Mouse (Mus musculus) lung, adult 2 months (tissue): ENCODE measurements at regions not wholly inside any gene's neighbourhood (a gene's known extent, or its start where the extent isn't known, plus 50 kb on each side); places are given as distances from the start of the nearest gene placed in this dataset.

Experiments used
- DNase-seq: peaks from one replicate; pipeline ENCODE4 v3.0.0; 2022
- H3K4me1 ChIP-seq: fragments of 200-500 bp; 2 replicates; pipeline ENCODE4 v1.6.1; 2011; ENCODE audit warnings: low read length; ENCODE audit not compliant: control insufficient read depth, insufficient read depth
- H3K4me3 ChIP-seq: fragments of 200-500 bp; replicated peaks from 2 replicates; pipeline ENCODE3; 2011; ENCODE audit warnings: low read depth, mild to moderate bottlenecking, control low read depth, low read length; ENCODE audit errors: extremely low read depth
- CTCF ChIP-seq: fragments of 200-500 bp; IDR thresholded peaks from 2 replicates; pipeline ENCODE4 v1.5.1; 2011; ENCODE audit warnings: mild to moderate bottlenecking, low read length, control low read depth; ENCODE audit not compliant: insufficient read depth
- POLR2A ChIP-seq: fragments of 200-500 bp; IDR thresholded peaks from 2 replicates; pipeline ENCODE4 v1.6.1; 2011; ENCODE audit warnings: low read depth, mild to moderate bottlenecking, control low read depth, low read length, borderline replicate concordance; ENCODE audit errors: extremely low read depth
- WGBS: fragments of 180-500 bp; shearing (Covaris S2); methylation state at CpG from one replicate; pipeline ENCODE4 v1.1.7; 2018; 5-methylcytosine and 5-hydroxymethylcytosine counted together

- peak; percentile 25 for DNase-seq
- no peak overlapping the region for H3K4me3 ChIP-seq
Measured at GRCm38 (mm10) chr8:126650945-126651344, 57.2 kb upstream of the Irf2bp2 start.

GRCm38 (mm10) chr8:126649305-126649704 lies 55.5 kb upstream of the Irf2bp2 start:
- Histone ChIP-seq H3K4me3 (no peak overlapping the region), H3K4me1 (no peaks in the 10 kb centered on the region)
- TF ChIP-seq POLR2A (no peak), CTCF (no peak)
- 88% methylated on average over 1 of the region's 1 CpGs for WGBS
- DNase-seq = no peak

More at GRCm38 (mm10) chr8:126650945-126651344, 57.2 kb upstream of the Irf2bp2 start:
- no peak for TF ChIP-seq POLR2A
- TF ChIP-seq CTCF = no peak
- 49% methylated on average over 8 of the region's 8 CpGs for WGBS
- H3K4me1 ChIP-seq = no peaks in the 10 kb centered on the region

- WGBS = 60% methylated on average over 1 of the region's 1 CpGs
- TF ChIP-seq CTCF (no peak), POLR2A (no peak)
- DNase-seq = no peak
- Histone ChIP-seq H3K4me1 (no peaks in the 10 kb centered on the region), H3K4me3 (no peak overlapping the region)
Measured at GRCm38 (mm10) chr8:126647350-126647749, 53.6 kb upstream of the Irf2bp2 start.

GRCm38 (mm10) chr8:126646604-126647311 lies 53.0 kb upstream of the Irf2bp2 start:
- 52% methylated on average over 8 of the region's 8 CpGs for WGBS
- no peak for TF ChIP-seq POLR2A
- no peak for TF ChIP-seq CTCF

GRCm38 (mm10) chr8:126644179-126644578 lies 50.4 kb upstream of the Irf2bp2 start:
- TF ChIP-seq CTCF (no peak), POLR2A (no peak)
- H3K4me1 ChIP-seq = no peaks in the 10 kb centered on the region
- no peak for DNase-seq
- H3K4me3 ChIP-seq = no peak overlapping the region
- WGBS = 57% methylated on average over 5 of the region's 5 CpGs

More at GRCm38 (mm10) chr8:126646604-126647311, 53.0 kb upstream of the Irf2bp2 start:
- no peak for DNase-seq
- Histone ChIP-seq H3K4me3 (no peak overlapping the region), H3K4me1 (no peaks in the 10 kb centered on the region)
